Mouse (Mus musculus): ENCODE measurements at regions not wholly inside any gene's neighbourhood (a gene's known extent, or its start where the extent isn't known, plus 50 kb on each side); places are given as distances from the start of the nearest gene placed in this dataset.

GRCm38 (mm10) chr2:9646466-9646865 is 234.6 kb upstream of the 4930412O13Rik start:
- CTCF ChIA-PET, result no interaction called here
- POLR2A ChIA-PET, result no interaction called here

- POLR2A ChIA-PET, result no interaction called here
Measured at GRCm38 (mm10) chr2:9646963-9647362, 234.1 kb upstream of the 4930412O13Rik start.

GRCm38 (mm10) chr2:9650082-9650481 is 231.0 kb upstream of the 4930412O13Rik start:
- ChIA-PET CTCF (no interaction called here), POLR2A (no interaction called here)

More at GRCm38 (mm10) chr2:9646963-9647362, 234.1 kb upstream of the 4930412O13Rik start:
- CTCF ChIA-PET, result no interaction called here

- CTCF ChIA-PET, result no interaction called here
- POLR2A ChIA-PET, result no interaction called here
Measured at GRCm38 (mm10) chr2:9658880-9659279, 222.2 kb upstream of the 4930412O13Rik start.

- ChIA-PET CTCF (no interaction called here), POLR2A (no interaction called here)
Measured at GRCm38 (mm10) chr2:9669621-9670020, 211.4 kb upstream of the 4930412O13Rik start.

- POLR2A ChIA-PET, result interaction anchor here in 2 of 4 experiments (0.6 to 0.9 kb wide), 3 partner anchors 130 to 614 kb away, joined by 3 read pairs; no protein-coding TSS in a partner anchor
- CTCF ChIA-PET, result interaction anchor here in 1 of 4 experiments (0.7 kb wide), 1 partner anchor 47 kb away, joined by 10 read pairs; no protein-coding TSS in a partner anchor
Measured at GRCm38 (mm10) chr2:9681691-9682152, 199.3 kb upstream of the 4930412O13Rik start.

- POLR2A ChIA-PET, result no interaction called here
- CTCF ChIA-PET, result interaction anchor here in 1 of 4 experiments (0.7 kb wide), 1 partner anchor 13 kb away, joined by 4 read pairs; no protein-coding TSS in a partner anchor
Measured at GRCm38 (mm10) chr2:9683673-9684210, 197.3 kb upstream of the 4930412O13Rik start.

- CTCF ChIA-PET, result no interaction called here
- POLR2A ChIA-PET, result no interaction called here
Measured at GRCm38 (mm10) chr2:9688176-9688575, 192.9 kb upstream of the 4930412O13Rik start.

GRCm38 (mm10) chr2:9689518-9689917 is 191.5 kb upstream of the 4930412O13Rik start:
- ChIA-PET CTCF (no interaction called here), POLR2A (no interaction called here)

GRCm38 (mm10) chr2:9691506-9691905 is 189.5 kb upstream of the 4930412O13Rik start:
- POLR2A ChIA-PET, result interaction anchor here in 1 of 4 experiments (0.6 kb wide), 1 partner anchor 206 kb away, joined by 3 read pairs; no protein-coding TSS in a partner anchor
- CTCF ChIA-PET, result no interaction called here

GRCm38 (mm10) chr2:9691906-9692305 is 189.1 kb upstream of the 4930412O13Rik start:
- ChIA-PET POLR2A (no interaction called here), CTCF (interaction anchor here in 1 of 4 experiments (0.6 kb wide), 1 partner anchor 93 kb away, joined by 3 read pairs; no protein-coding TSS in a partner anchor)

- ChIA-PET POLR2A (interaction anchor here in 1 of 4 experiments (0.7 kb wide), 1 partner anchor 236 kb away, joined by 7 read pairs; no protein-coding TSS in a partner anchor), CTCF (no interaction called here)
Measured at GRCm38 (mm10) chr2:9693351-9693750, 187.7 kb upstream of the 4930412O13Rik start.

- ChIA-PET CTCF (interaction anchor here in 1 of 4 experiments (0.7 kb wide), 1 partner anchor 8 kb away, joined by 3 read pairs; no protein-coding TSS in a partner anchor), POLR2A (no interaction called here)
Measured at GRCm38 (mm10) chr2:9694178-9694577, 186.9 kb upstream of the 4930412O13Rik start.

- ChIA-PET POLR2A (no interaction called here), CTCF (interaction anchor here in 1 of 4 experiments (0.7 kb wide), 1 partner anchor 60 kb away, joined by 3 read pairs; no protein-coding TSS in a partner anchor)
Measured at GRCm38 (mm10) chr2:9697591-9698345, 183.3 kb upstream of the 4930412O13Rik start.

- POLR2A ChIA-PET, result no interaction called here
Measured at GRCm38 (mm10) chr2:9704266-9704665, 176.8 kb upstream of the 4930412O13Rik start.

GRCm38 (mm10) chr2:9709466-9709865 is 171.6 kb upstream of the 4930412O13Rik start:
- ChIA-PET POLR2A (no interaction called here), CTCF (no interaction called here)

More at GRCm38 (mm10) chr2:9704266-9704665, 176.8 kb upstream of the 4930412O13Rik start:
- CTCF ChIA-PET, result no interaction called here

- CTCF ChIA-PET, result no interaction called here
- POLR2A ChIA-PET, result no interaction called here
Measured at GRCm38 (mm10) chr2:9717904-9718303, 163.1 kb upstream of the 4930412O13Rik start.

- CTCF ChIA-PET, result interaction anchor here in 1 of 4 experiments (0.6 kb wide), 1 partner anchor 1054 kb away, joined by 3 read pairs; no protein-coding TSS in a partner anchor
Measured at GRCm38 (mm10) chr2:9733243-9733642, 147.8 kb upstream of the 4930412O13Rik start.

GRCm38 (mm10) chr2:9744181-9744580 is 136.9 kb upstream of the 4930412O13Rik start:
- CTCF ChIA-PET, result interaction anchor here in 1 of 4 experiments (0.6 kb wide), 1 partner anchor 242 kb away, joined by 3 read pairs; no protein-coding TSS in a partner anchor
- POLR2A ChIA-PET, result no interaction called here

More at GRCm38 (mm10) chr2:9733243-9733642, 147.8 kb upstream of the 4930412O13Rik start:
- POLR2A ChIA-PET, result no interaction called here

Data from embryonic stem cell, embryonic (primary cell).